Mouse (Mus musculus): ENCODE data around the gene Slc47a2. TPM values are rescaled to one million over a fixed set of nuclear protein-coding genes. Genes with fewer than 3 reads are reported as not detected.

The Slc47a2 gene
- polyA plus RNA-seq (2016; fragmentation: Nextera tagmentation; extraction: Ambion mirVana) = not detected in 2 replicates

GRCm38 (mm10) chr11:61342505-61343420 lies at the start of gene Slc47a2:
Slc47a2 (minus strand) TSS chr11:61342860.
- 3% methylated on average over 61 of the region's 61 CpGs for WGBS
- ATAC-seq (ENCODE audit: insufficient number of reproducible peaks, insufficient read depth, low FRiP score, low TSS enrichment) = 0 out of 2 replicates have a peak, but pooled peaks have one; percentile 28
- Histone ChIP-seq H3K4me1 (peaks cover 12% of the 10 kb centered on the region; the same call in 1 of the 2 replicates), H3K36me3 (no peaks in the 10 kb centered on the region), H3K9ac (peak within 1 kb of the TSS; percentile 39), H3K27ac (no peak within 1 kb of the TSS), H3K4me3 (peak within 1 kb of the TSS; percentile 35), H3K27me3 (peaks cover 49% of the 10 kb centered on the region), H3K9me3 (no peaks in the 10 kb centered on the region), H3K4me2 (replicated peaks) (peak within 1 kb of the TSS; percentile 64)

DNA sequence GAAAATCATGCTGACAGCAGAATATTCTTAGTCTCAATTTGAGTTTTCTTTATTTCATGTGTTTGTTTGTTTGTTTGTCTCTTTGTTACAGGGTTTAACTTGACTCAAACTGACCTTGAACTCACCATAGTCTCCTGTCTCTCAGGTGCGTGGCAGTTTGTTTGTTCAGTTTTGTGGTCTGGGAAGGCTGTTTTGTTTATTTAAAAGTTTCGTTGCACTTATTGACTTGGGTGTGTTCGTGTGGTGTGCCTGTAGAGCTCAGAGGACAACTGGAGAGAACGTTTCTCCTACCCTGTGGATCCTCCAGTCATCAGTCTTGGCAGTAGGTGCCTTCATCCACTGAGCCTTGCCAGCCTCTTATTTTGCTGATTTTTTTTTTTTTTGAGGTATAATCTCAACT lies 46.3 kb upstream of the Slc47a2 start:
- Histone ChIP-seq H3K9me3 (no peaks in the 10 kb centered on the region), H3K4me2 (replicated peaks) (no peak overlapping the region), H3K27me3 (no peaks in the 10 kb centered on the region), H3K9ac (no peak overlapping the region), H3K27ac (no peak overlapping the region), H3K4me1 (no peaks in the 10 kb centered on the region), H3K36me3 (no peaks in the 10 kb centered on the region), H3K4me3 (no peak overlapping the region)
- 80% methylated on average over 4 of the region's 4 CpGs for WGBS
- no peak for ATAC-seq (ENCODE audit: insufficient number of reproducible peaks, insufficient read depth, low FRiP score, low TSS enrichment)

- Histone ChIP-seq H3K9me3 (no peaks in the 10 kb centered on the region), H3K4me3 (no peak overlapping the region), H3K4me2 (replicated peaks) (no peak overlapping the region), H3K4me1 (no peaks in the 10 kb centered on the region), H3K27me3 (no peaks in the 10 kb centered on the region), H3K36me3 (no peaks in the 10 kb centered on the region), H3K27ac (no peak overlapping the region), H3K9ac (no peak overlapping the region)
- WGBS = 58% methylated on average over 6 of the region's 6 CpGs
- ATAC-seq (ENCODE audit: insufficient number of reproducible peaks, insufficient read depth, low FRiP score, low TSS enrichment) = no peak
Observed at GRCm38 (mm10) chr11:61388012-61388411, 45.4 kb upstream of the Slc47a2 start.

DNA sequence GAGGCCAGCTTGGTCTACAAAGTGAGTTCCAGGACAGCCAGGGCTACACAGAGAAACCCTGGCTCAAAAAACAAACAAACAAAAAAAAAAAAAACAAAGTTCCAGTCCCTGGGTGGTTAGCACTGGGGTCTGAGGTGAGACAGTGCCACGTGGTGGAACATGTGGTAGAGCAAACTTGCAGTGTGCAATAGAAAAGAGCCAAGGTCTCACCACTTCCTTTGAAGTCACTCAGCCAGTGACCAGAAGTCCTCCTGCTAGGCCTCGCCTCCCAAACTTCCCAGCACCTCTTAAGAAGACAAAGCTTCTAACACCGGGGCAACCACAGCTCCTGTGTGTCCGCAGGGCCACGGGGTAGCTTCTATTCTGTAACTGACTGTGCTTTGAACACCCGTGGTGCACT lies 44.6 kb upstream of the Slc47a2 start:
- WGBS = 70% methylated on average over 6 of the region's 6 CpGs
- Histone ChIP-seq H3K9me3 (no peaks in the 10 kb centered on the region), H3K27me3 (no peaks in the 10 kb centered on the region), H3K36me3 (no peaks in the 10 kb centered on the region), H3K4me1 (no peaks in the 10 kb centered on the region), H3K4me3 (no peak overlapping the region), H3K4me2 (replicated peaks) (no peak overlapping the region), H3K9ac (no peak overlapping the region), H3K27ac (no peak overlapping the region)
- ATAC-seq (ENCODE audit: insufficient number of reproducible peaks, insufficient read depth, low FRiP score, low TSS enrichment) = no peak

GRCm38 (mm10) chr11:61385725-61386124 lies 43.1 kb upstream of the Slc47a2 start:
- ATAC-seq (ENCODE audit: insufficient number of reproducible peaks, insufficient read depth, low FRiP score, low TSS enrichment) = no peak
- no peak overlapping the region for H3K4me3 ChIP-seq
- H3K36me3 ChIP-seq = no peaks in the 10 kb centered on the region
- no peak overlapping the region for H3K4me2 ChIP-seq (replicated peaks)
- no peaks in the 10 kb centered on the region for H3K9me3 ChIP-seq
- H3K27ac ChIP-seq = no peak overlapping the region
- no peaks in the 10 kb centered on the region for H3K4me1 ChIP-seq
- WGBS = 80% methylated on average over 4 of the region's 4 CpGs
- no peak overlapping the region for H3K9ac ChIP-seq
- H3K27me3 ChIP-seq = no peaks in the 10 kb centered on the region

DNA sequence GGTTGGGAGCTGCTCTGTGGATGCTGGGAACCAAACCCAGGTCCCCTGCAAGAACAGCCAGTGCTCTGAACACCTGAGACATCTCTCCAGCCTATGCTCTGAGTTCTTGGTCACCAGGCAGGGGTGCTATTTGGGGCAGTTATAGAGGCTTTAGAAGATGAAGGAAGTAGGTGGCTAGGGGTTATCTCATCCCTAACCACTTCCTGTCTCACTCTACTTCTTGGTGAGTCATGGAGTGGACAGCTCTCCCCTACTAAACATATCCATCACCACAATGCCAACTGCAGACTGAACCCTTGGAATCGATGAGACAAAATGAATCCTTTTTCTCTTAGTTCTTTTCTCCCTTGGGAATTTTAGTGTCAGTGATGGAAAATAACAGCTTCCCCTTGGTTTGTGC lies 38.6 kb upstream of the Slc47a2 start:
- H3K9me3 ChIP-seq = no peaks in the 10 kb centered on the region
- H3K27ac ChIP-seq = no peak overlapping the region
- no peak overlapping the region for H3K4me2 ChIP-seq (replicated peaks)
- H3K4me3 ChIP-seq = no peak overlapping the region
- 94% methylated on average over 1 of the region's 1 CpGs for WGBS
- ATAC-seq (ENCODE audit: insufficient number of reproducible peaks, insufficient read depth, low FRiP score, low TSS enrichment) = no peak
- no peak overlapping the region for H3K9ac ChIP-seq
- no peaks in the 10 kb centered on the region for H3K36me3 ChIP-seq
- no peaks in the 10 kb centered on the region; the same call in 1 of the 2 replicates for H3K4me1 ChIP-seq
- peaks cover 36% of the 10 kb centered on the region for H3K27me3 ChIP-seq

DNA sequence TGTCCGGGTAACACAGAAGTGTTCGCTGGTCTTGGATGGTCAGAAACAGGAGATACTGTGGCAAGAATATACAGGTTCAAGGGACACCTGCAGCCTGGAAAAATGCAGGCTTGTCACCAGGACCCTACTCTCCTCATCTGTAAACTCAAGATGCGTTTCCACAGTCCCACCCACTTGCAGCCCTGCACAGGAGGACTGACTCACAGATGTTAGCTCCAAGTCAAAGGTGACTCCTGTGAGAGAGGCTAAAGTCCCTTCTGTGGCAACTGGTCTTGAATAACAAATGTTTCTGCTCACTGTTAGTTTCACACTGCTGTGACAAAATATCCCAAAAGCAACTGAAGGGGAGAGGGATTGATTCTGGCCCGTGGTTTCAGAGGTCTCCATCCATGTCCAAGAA lies 36.0 kb upstream of the Slc47a2 start:
- H3K4me3 ChIP-seq = no peak overlapping the region
- 69% methylated on average over 4 of the region's 4 CpGs for WGBS
- H3K4me2 ChIP-seq (replicated peaks) = no peak overlapping the region
- H3K36me3 ChIP-seq = no peaks in the 10 kb centered on the region
- no peak for ATAC-seq (ENCODE audit: insufficient number of reproducible peaks, insufficient read depth, low FRiP score, low TSS enrichment)
- H3K27me3 ChIP-seq = peaks cover 43% of the 10 kb centered on the region
- no peak overlapping the region for H3K27ac ChIP-seq
- no peaks in the 10 kb centered on the region; the same call in 1 of the 2 replicates for H3K4me1 ChIP-seq
- H3K9me3 ChIP-seq = no peaks in the 10 kb centered on the region
- H3K9ac ChIP-seq = no peak overlapping the region

- Histone ChIP-seq H3K36me3 (no peaks in the 10 kb centered on the region), H3K27ac (no peak within 1 kb of the TSS), H3K27me3 (peaks cover 43% of the 10 kb centered on the region), H3K4me2 (replicated peaks) (peak within 1 kb of the TSS; percentile 52), H3K4me3 (peak within 1 kb of the TSS; percentile 28), H3K9ac (peak within 1 kb of the TSS; percentile 28; the same call in 1 of the 2 replicates), H3K9me3 (no peaks in the 10 kb centered on the region), H3K4me1 (no peaks in the 10 kb centered on the region; the same call in 1 of the 2 replicates)
- WGBS = 13% methylated on average over 39 of the region's 39 CpGs
- no peak for ATAC-seq (ENCODE audit: insufficient number of reproducible peaks, insufficient read depth, low FRiP score, low TSS enrichment)
Observed at GRCm38 (mm10) chr11:61377881-61378613, 35.4 kb upstream of the Slc47a2 start, which contains the start of gene Slc47a1. Slc47a1 (minus strand) TSS chr11:61378345.

GRCm38 (mm10) chr11:61368668-61369067 lies 26.0 kb upstream of the Slc47a2 start:
- Histone ChIP-seq H3K27me3 (no peaks in the 10 kb centered on the region), H3K4me1 (no peaks in the 10 kb centered on the region), H3K36me3 (no peaks in the 10 kb centered on the region), H3K4me2 (replicated peaks) (no peak overlapping the region), H3K9ac (no peak overlapping the region), H3K4me3 (no peak overlapping the region), H3K9me3 (no peaks in the 10 kb centered on the region), H3K27ac (no peak overlapping the region)
- 89% methylated on average over 2 of the region's 2 CpGs for WGBS
- no peak for ATAC-seq (ENCODE audit: insufficient number of reproducible peaks, insufficient read depth, low FRiP score, low TSS enrichment)

DNA sequence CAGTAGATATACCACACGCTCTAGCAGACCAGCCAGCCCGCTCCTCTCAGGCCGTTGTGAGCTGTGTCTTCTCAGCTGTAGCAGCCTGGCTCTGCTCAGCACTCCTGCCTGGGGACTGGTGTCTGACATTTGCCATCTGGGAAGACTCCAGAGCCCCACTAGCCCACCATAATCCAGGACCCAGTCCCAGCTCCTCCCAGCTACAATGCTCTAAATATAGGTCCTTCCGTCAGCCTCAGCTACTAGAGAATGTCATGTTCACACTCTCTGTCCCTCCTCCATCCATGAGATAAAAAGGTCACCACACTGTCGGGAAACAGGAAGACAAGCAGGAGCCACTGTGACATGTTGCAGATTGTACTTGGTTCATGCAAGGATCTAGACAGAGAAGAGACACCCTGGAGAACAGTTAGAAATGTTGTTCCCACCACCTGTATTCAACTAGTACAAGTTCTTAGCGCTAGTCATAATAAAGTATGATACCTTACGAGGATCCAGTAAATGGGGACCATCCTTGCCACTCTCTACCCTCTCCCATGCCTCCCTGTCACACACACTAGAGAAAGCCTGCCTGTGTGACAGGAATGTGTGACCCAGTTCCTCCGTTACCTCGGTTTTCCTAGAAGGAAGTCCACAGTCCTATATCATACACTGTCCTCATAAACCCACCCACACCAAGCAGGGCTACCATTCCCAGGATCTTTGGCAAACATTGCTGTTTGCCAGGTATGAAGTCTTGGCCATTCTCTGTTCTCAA lies 24.0 kb upstream of the Slc47a2 start:
- WGBS = 82% methylated on average over 9 of the region's 9 CpGs
- H3K9ac ChIP-seq = no peak overlapping the region
- H3K36me3 ChIP-seq = no peaks in the 10 kb centered on the region
- no peaks in the 10 kb centered on the region for H3K9me3 ChIP-seq
- H3K4me1 ChIP-seq = no peaks in the 10 kb centered on the region
- no peak overlapping the region for H3K4me2 ChIP-seq (replicated peaks)
- H3K27ac ChIP-seq = no peak overlapping the region
- no peaks in the 10 kb centered on the region for H3K27me3 ChIP-seq
- ATAC-seq (ENCODE audit: insufficient number of reproducible peaks, insufficient read depth, low FRiP score, low TSS enrichment) = no peak
- no peak overlapping the region for H3K4me3 ChIP-seq

DNA sequence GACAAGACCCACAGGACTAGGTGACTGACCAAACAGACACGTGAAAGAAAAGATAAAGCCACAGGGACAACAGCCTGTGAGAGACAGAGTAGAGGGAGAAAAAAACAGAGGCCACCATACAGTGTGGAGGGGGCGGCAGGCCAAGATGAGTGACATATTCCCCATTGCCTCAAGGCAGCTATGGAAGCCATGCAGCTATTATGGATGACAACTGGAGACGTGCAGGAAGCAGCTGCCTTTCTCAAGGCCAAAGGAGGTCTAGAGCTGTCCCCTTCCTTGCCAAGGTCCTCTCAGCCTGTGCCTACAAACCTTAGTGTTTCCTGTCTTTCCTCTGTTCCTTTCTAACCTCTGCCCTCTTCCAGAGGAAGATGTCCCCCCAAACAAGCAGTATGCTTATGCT lies 23.3 kb upstream of the Slc47a2 start:
- H3K4me1 ChIP-seq = no peaks in the 10 kb centered on the region
- no peak overlapping the region for H3K4me3 ChIP-seq
- H3K9ac ChIP-seq = no peak overlapping the region
- no peak overlapping the region for H3K4me2 ChIP-seq (replicated peaks)
- no peaks in the 10 kb centered on the region for H3K27me3 ChIP-seq
- H3K9me3 ChIP-seq = no peaks in the 10 kb centered on the region
- 49% methylated on average over 3 of the region's 3 CpGs for WGBS
- no peak overlapping the region for H3K27ac ChIP-seq
- ATAC-seq (ENCODE audit: insufficient number of reproducible peaks, insufficient read depth, low FRiP score, low TSS enrichment) = no peak
- no peaks in the 10 kb centered on the region for H3K36me3 ChIP-seq
